Mouse (Mus musculus): Measurements from ENCODE around the gene Fmnl2. TPM values are rescaled to one million over a fixed set of nuclear protein-coding genes. Genes with fewer than 3 reads are reported as not detected.

Gene Fmnl2
- polyA plus RNA-seq, 1 experiment from 2014 or later = 13.5 TPM

DNA sequence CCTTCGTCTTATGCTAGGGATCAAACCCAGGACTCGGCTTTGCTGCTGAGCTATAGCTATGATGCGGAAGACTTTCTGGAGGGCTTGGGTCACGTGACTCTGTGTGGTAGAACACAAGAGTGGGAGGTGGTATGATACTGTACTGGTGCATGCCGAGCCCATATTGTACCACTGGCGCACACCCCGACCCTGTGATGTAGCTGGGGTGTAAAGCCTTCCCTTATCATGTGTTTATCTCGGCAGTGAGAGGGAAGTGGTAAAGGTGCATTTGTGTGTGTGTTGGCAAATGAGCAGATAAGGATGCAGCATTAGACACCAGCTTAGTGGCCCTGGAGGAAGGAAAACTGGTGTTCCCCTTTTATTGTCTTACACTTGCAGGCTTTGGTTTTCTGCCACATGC lies 193.8 kb downstream of the Fmnl2 start:
- H3K9me3 ChIP-seq = no peaks in the 10 kb centered on the region
- H3K4me2 ChIP-seq = no peak overlapping the region
- H3K27me3 ChIP-seq = no peaks in the 10 kb centered on the region
- H3K36me3 ChIP-seq = peaks cover 29% of the 10 kb centered on the region
- ATAC-seq (ENCODE audit: low FRiP score) = no peak
- H3K4me3 ChIP-seq = no peak overlapping the region
- WGBS = 93% methylated on average over 8 of the region's 8 CpGs
- H3K4me1 ChIP-seq (replicated peaks) = 0 out of 2 replicates have a peak, but pooled peaks cover 3% of the 10 kb centered on the region
- H3K9ac ChIP-seq = no peak overlapping the region
- no peak overlapping the region for H3K27ac ChIP-seq

DNA sequence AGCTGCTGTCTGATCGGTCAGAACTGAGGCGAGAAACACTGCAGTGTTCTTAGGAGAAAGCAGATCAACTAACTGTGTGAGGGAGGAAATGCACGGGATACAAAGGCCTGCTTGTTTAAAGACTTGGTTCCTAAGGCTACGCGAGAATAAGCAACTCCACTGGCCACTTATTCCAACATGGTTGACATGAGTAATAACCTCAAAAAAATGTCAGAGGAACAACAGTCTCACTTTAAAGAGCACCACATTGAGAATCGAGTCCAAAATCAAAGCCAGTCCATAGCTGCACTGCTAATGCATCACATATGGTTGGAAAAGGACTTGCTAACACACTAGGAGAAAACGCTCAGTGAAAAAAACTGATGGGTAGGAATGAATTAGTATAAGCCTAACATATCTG lies 196.1 kb downstream of the Fmnl2 start:
- Histone ChIP-seq H3K4me3 (no peak overlapping the region), H3K4me1 (replicated peaks) (no peaks in the 10 kb centered on the region), H3K9ac (no peak overlapping the region), H3K27me3 (no peaks in the 10 kb centered on the region), H3K27ac (peak overlapping the region; percentile 56), H3K36me3 (peaks cover 38% of the 10 kb centered on the region), H3K4me2 (no peak overlapping the region), H3K9me3 (no peaks in the 10 kb centered on the region)
- 70% methylated on average over 7 of the region's 7 CpGs for WGBS
- ATAC-seq (ENCODE audit: low FRiP score) = no peak

DNA sequence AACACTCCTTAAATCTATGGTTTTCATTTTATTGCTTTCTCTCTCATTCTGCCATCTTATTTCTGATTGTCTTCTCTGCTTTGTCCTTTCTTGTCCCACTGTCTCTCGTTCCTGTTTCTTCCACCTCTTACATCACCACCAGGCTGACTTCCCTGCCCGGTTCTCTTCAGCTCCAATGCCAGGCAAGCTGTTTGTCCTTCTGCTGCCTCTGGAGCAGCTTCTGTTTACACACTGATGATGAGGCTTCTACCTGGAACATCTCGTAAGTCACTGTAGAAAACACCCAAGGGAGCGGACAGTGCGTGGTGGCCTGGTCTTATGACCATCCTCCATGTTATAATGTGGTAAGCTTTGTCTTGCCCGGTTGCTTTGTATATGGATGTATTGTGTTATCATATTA lies 198.9 kb downstream of the Fmnl2 start:
- Histone ChIP-seq H3K4me2 (no peak overlapping the region), H3K27me3 (no peaks in the 10 kb centered on the region), H3K9me3 (no peaks in the 10 kb centered on the region), H3K4me3 (no peak overlapping the region), H3K27ac (no peak overlapping the region), H3K36me3 (peaks cover 31% of the 10 kb centered on the region), H3K4me1 (replicated peaks) (0 out of 2 replicates have a peak, but pooled peaks cover 3% of the 10 kb centered on the region), H3K9ac (no peak overlapping the region)
- no peak for ATAC-seq (ENCODE audit: low FRiP score)
- WGBS = 94% methylated on average over 6 of the region's 6 CpGs

DNA sequence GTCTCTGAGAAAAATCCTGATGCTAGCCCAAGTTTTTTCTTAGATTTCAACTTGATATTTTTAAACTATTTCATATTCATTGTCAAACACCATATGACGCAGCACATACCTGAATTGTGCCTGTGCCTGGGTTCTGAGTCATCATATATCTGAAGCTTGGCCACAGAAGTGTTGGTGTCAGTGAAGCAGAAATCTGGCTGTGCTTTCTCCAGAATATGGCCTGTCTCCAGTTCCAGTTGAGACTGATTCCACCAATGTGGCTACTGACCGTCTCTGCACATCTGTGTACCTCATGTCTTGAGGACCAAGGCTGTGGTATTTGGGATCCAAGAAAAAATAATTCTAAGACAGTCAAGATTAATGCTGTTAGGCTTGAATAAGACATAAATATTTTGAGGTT lies 199.6 kb downstream of the Fmnl2 start:
- Histone ChIP-seq H3K27me3 (no peaks in the 10 kb centered on the region), H3K9ac (no peak overlapping the region), H3K4me1 (replicated peaks) (0 out of 2 replicates have a peak, but pooled peaks cover 3% of the 10 kb centered on the region), H3K4me3 (no peak overlapping the region), H3K36me3 (peaks cover 29% of the 10 kb centered on the region), H3K4me2 (no peak overlapping the region), H3K9me3 (no peaks in the 10 kb centered on the region), H3K27ac (no peak overlapping the region)
- ATAC-seq (ENCODE audit: low FRiP score) = no peak
- 95% methylated on average over 2 of the region's 2 CpGs for WGBS

DNA sequence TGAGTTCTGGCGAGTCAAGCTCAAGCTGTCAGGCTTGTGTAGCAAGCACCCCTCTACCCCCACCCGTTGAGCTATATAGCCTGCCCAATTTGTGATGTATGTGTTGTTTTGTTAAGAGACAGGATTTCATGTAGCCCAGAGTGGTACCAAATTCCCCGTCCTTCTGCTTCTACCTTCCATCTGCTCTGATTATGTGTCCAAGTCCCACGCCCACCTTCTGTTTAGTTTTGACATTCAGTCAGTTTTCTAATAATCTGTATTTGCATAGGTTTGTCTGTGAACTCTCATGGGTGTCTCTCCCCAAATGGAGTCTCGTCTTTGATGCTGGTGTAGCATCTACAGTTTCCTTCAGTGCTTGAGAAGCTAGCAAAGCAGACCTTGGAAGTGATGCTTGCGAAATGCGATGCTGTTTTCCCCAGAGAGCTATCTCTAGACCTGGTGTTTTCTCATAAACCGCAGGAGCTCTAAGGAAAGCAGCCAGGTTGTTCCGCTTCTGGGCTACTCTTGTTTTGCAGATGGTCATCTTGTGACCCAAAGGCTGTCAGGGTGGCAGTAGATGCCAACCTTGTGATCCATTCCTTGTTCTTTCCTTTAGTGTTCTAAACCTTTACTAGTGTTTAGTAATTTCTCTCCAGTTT lies 203.8 kb downstream of the Fmnl2 start:
- peak; percentile 43; the same call in 1 of the 2 replicates for ATAC-seq (ENCODE audit: low FRiP score)
- H3K9ac ChIP-seq = no peak overlapping the region

DNA sequence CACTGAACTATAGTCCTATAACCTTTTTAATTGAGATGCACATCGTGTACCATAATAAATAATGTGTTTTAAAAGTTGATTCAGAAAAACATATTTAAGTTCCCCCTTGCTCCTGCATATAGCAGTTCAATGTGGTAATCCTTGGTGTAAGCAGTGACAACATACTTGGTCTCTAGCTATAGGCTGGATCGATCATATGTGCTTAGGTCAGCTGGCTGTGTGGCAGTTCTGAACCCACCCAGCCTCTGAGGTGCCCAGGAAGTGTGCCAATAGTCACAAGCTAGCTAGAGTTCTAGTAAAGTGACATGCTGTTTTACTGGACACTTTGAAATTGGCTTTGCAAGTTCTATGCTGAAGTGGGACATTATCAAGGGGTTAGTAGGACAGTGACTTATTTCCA lies 209.3 kb downstream of the Fmnl2 start:
- H3K9me3 ChIP-seq = no peaks in the 10 kb centered on the region
- H3K4me2 ChIP-seq = no peak overlapping the region
- no peak overlapping the region for H3K27ac ChIP-seq
- no peaks in the 10 kb centered on the region for H3K36me3 ChIP-seq
- no peak overlapping the region for H3K4me3 ChIP-seq
- H3K4me1 ChIP-seq (replicated peaks) = peaks cover 3% of the 10 kb centered on the region; the same call in 1 of the 2 replicates
- no peaks in the 10 kb centered on the region for H3K27me3 ChIP-seq
- ATAC-seq (ENCODE audit: low FRiP score) = no peak
- WGBS = 98% methylated on average over 2 of the region's 2 CpGs
- no peak overlapping the region for H3K9ac ChIP-seq

More for the DNA sequence above, 203.8 kb downstream of the Fmnl2 start:
- no peaks in the 10 kb centered on the region for H3K9me3 ChIP-seq
- H3K4me1 ChIP-seq (replicated peaks) = 0 out of 2 replicates have a peak, but pooled peaks cover 3% of the 10 kb centered on the region
- no peaks in the 10 kb centered on the region for H3K27me3 ChIP-seq
- H3K4me2 ChIP-seq = no peak overlapping the region
- H3K27ac ChIP-seq = no peak overlapping the region
- peaks cover 9% of the 10 kb centered on the region for H3K36me3 ChIP-seq
- H3K4me3 ChIP-seq = no peak overlapping the region
- WGBS = 74% methylated on average over 9 of the region's 9 CpGs

DNA sequence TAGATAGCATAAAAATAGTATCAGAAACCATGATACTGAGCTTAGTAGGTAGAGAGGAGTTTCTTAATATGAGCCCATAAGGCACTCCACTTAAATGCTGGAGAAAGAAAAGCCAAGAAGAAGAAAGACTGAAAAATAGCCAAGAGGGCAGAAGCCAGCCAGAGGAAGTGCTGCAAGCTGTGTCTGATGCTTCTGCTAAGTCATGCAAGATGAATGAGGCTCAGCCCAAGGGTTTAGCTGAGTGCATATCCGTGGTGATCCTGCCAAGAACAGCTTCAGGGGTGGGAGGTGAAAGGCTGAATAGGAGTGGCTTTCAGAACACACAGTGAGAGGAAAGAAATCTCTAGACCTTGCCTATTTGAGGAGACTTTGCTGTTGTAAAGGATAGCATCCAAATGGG lies 212.9 kb downstream of the Fmnl2 start:
- 7% methylated on average over 1 of the region's 1 CpGs for WGBS
- Histone ChIP-seq H3K4me2 (no peak overlapping the region), H3K9ac (no peak overlapping the region), H3K27me3 (no peaks in the 10 kb centered on the region), H3K27ac (no peak overlapping the region), H3K9me3 (no peaks in the 10 kb centered on the region), H3K4me1 (replicated peaks) (peaks cover 3% of the 10 kb centered on the region; the same call in 1 of the 2 replicates), H3K36me3 (no peaks in the 10 kb centered on the region), H3K4me3 (no peak overlapping the region)
- ATAC-seq (ENCODE audit: low FRiP score) = no peak

DNA sequence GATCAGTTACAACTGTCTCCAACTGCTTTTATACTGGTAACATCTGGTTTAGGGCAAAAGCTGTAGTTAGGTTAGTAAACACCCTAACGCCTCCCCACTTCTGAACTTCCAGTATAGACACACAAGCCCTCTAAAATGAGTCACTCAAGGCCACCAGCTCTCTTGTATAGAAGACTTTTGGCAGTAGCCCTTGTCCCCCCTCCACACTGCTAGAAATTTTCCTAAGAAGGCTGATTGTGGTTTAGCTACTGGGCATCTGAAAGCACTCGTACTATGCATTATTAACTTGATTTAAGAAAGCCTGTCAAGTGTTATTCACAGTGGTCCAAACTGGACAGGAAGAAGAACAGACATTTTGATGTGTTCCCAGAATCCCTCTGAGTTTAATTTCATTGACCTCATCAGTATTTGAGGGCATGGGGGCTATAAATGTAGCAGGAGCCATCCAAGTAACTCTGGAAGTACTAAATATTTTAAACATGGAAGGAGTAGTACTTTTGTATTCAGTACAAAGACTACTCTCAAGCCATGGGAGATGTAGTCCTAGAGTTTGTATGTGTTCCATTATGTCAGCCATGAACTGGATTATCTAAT lies 222.1 kb downstream of the Fmnl2 start:
- H3K27me3 ChIP-seq = no peaks in the 10 kb centered on the region
- peaks cover 10% of the 10 kb centered on the region for H3K4me1 ChIP-seq (replicated peaks)
- 84% methylated on average over 2 of the region's 2 CpGs for WGBS
- H3K27ac ChIP-seq = no peak overlapping the region
- H3K9ac ChIP-seq = no peak overlapping the region
- H3K36me3 ChIP-seq = no peaks in the 10 kb centered on the region
- H3K4me2 ChIP-seq = no peak overlapping the region
- no peak for ATAC-seq (ENCODE audit: low FRiP score)
- H3K9me3 ChIP-seq = no peaks in the 10 kb centered on the region
- H3K4me3 ChIP-seq = no peak overlapping the region

DNA sequence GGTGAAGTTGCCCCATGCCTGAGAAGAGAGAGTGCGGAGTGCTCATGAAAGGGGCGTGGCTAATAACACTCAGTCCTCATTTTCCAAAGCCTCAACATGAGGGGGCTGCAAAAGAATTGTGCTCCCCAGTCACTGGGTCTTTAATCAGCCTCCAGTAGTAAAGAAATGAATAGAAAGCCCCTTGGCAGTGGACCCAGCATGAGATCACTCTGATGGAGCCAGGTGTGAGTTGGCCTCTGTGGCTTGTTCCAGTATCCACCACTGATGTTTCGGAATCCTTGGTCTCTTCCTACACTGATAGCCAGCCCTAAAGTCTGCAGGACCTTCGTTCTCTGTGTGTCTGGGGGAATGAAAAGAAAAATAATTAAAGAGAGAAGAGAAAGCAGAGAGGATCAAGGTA lies 224.4 kb downstream of the Fmnl2 start:
- Histone ChIP-seq H3K36me3 (no peaks in the 10 kb centered on the region), H3K4me3 (no peak overlapping the region), H3K4me2 (no peak overlapping the region), H3K27ac (peak overlapping the region; percentile 15; the same call in 1 of the 2 replicates), H3K4me1 (replicated peaks) (peaks cover 14% of the 10 kb centered on the region), H3K27me3 (no peaks in the 10 kb centered on the region), H3K9ac (no peak overlapping the region), H3K9me3 (no peaks in the 10 kb centered on the region)
- no peak for ATAC-seq (ENCODE audit: low FRiP score)
- 92% methylated on average over 4 of the region's 4 CpGs for WGBS

DNA sequence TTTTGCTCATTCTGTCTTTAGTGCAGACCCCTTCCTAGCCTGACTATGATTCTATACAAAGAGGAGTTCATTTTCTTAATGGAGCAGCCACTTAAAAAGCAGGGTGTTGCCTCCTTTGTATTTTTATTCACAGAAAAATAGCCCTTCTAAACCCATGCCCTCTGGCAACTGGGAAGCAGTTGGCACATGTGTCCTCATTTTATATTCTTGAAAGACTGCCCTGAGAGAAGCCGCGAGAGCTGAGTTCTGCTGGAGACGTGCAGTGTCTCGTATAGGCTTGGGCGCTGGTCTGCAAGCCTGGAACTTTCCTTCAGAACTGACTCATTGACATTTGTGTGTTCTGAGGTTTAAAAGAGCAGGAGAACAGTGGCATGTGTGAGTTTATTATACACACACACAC lies 224.8 kb downstream of the Fmnl2 start:
- WGBS = 57% methylated on average over 5 of the region's 5 CpGs
- no peak overlapping the region for H3K4me3 ChIP-seq
- peaks cover 14% of the 10 kb centered on the region for H3K4me1 ChIP-seq (replicated peaks)
- no peak overlapping the region for H3K4me2 ChIP-seq
- H3K27ac ChIP-seq = peak overlapping the region; percentile 15; the same call in 1 of the 2 replicates
- no peaks in the 10 kb centered on the region for H3K9me3 ChIP-seq
- ATAC-seq (ENCODE audit: low FRiP score) = peak; percentile 46; the same call in 1 of the 2 replicates
- H3K9ac ChIP-seq = no peak overlapping the region
- no peaks in the 10 kb centered on the region for H3K36me3 ChIP-seq
- no peaks in the 10 kb centered on the region for H3K27me3 ChIP-seq

DNA sequence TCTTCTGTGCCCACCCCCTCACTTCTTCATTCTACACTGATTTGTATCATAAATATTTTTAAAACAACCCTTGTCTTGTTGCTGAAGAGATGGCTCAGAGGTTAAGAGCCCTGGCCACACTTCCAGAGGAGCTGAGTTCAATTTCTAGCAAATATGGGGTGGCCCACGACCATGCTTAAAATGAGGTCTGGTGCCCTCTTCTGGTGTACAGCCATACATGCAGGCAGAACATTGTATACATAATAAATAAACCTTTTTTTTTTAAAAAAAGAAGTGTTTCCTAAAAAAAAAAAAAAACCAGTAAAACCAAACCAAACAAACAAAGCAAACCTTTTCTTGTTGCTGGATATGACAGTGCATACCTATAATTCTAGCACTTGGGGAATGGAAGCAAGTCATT lies 225.6 kb downstream of the Fmnl2 start:
- no peaks in the 10 kb centered on the region for H3K27me3 ChIP-seq
- no peak overlapping the region for H3K4me3 ChIP-seq
- H3K36me3 ChIP-seq = no peaks in the 10 kb centered on the region
- no peak overlapping the region for H3K27ac ChIP-seq
- ATAC-seq (ENCODE audit: low FRiP score) = no peak
- H3K9me3 ChIP-seq = no peaks in the 10 kb centered on the region
- H3K9ac ChIP-seq = no peak overlapping the region
- H3K4me2 ChIP-seq = no peak overlapping the region
- 38% methylated on average over 1 of the region's 1 CpGs for WGBS
- peaks cover 14% of the 10 kb centered on the region for H3K4me1 ChIP-seq (replicated peaks)

DNA sequence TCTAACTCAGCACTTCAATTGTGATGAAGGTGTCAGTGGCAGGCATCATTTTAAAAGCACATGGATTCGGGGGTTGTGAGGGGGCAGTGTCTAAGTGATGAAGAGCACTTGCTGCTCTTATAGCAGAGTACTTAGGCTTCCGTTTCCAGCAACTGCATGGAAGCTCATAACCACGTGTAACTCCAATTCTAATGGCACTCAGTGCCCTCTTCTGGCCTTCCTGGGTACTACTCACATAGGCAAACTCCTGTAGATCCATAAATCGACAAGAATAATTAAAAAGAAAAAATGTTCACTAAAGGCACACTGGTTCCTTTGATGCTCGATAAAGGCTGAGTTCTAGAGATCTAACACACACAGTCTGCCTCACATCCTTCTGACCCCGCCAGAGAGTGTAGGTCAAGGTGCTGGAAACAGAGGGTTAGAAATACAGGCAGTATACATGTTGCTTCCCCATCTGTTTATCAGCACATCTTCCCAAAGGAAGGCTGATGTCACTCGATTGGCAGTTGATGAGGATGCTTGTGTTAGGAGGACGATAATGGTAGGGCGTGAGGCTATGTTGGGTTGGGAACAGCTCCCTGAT lies 228.1 kb downstream of the Fmnl2 start:
- Histone ChIP-seq H3K36me3 (no peaks in the 10 kb centered on the region), H3K4me1 (replicated peaks) (peaks cover 14% of the 10 kb centered on the region), H3K9ac (no peak overlapping the region), H3K4me3 (no peak overlapping the region), H3K4me2 (no peak overlapping the region), H3K27ac (no peak overlapping the region), H3K27me3 (no peaks in the 10 kb centered on the region), H3K9me3 (no peaks in the 10 kb centered on the region)
- ATAC-seq (ENCODE audit: low FRiP score) = no peak
- WGBS = 62% methylated on average over 9 of the region's 9 CpGs
